Mouse (Mus musculus): ENCODE measurements around the gene Nars2.

Nars2 gene

GRCm38 (mm10) chr7:96971027-96971996 is 20.0 kb downstream of the Nars2 start:
- DNase-seq (ENCODE audit: low read depth) = no peak

GRCm38 (mm10) chr7:96972138-96972904 is 21.0 kb downstream of the Nars2 start:
- no peak for DNase-seq (ENCODE audit: low read depth)

- DNase-seq (ENCODE audit: low read depth) = peak; percentile 51
Measured at GRCm38 (mm10) chr7:96975914-96976313, 24.6 kb downstream of the Nars2 start.

GRCm38 (mm10) chr7:96977209-96977608 is 25.9 kb downstream of the Nars2 start:
- DNase-seq (ENCODE audit: low read depth) = no peak

GRCm38 (mm10) chr7:96981366-96981765 is 30.1 kb downstream of the Nars2 start:
- no peak for DNase-seq (ENCODE audit: low read depth)

GRCm38 (mm10) chr7:96983660-96984347 is 32.5 kb downstream of the Nars2 start:
- peak; percentile 32 for DNase-seq (ENCODE audit: low read depth)

- no peak for DNase-seq (ENCODE audit: low read depth)
Measured at GRCm38 (mm10) chr7:96985798-96986197, 34.5 kb downstream of the Nars2 start.

GRCm38 (mm10) chr7:96986795-96987445 is 35.6 kb downstream of the Nars2 start:
- no peak for DNase-seq (ENCODE audit: low read depth)

GRCm38 (mm10) chr7:96987676-96988075 is 36.4 kb downstream of the Nars2 start:
- no peak for DNase-seq (ENCODE audit: low read depth)

- DNase-seq (ENCODE audit: low read depth) = peak; percentile 34
Measured at GRCm38 (mm10) chr7:97012956-97013355, 61.7 kb downstream of the Nars2 start.

GRCm38 (mm10) chr7:97018005-97018404 is 66.7 kb downstream of the Nars2 start:
- DNase-seq (ENCODE audit: low read depth) = no peak

GRCm38 (mm10) chr7:97018418-97018817 is 67.1 kb downstream of the Nars2 start:
- DNase-seq (ENCODE audit: low read depth) = no peak

- no peak for DNase-seq (ENCODE audit: low read depth)
Measured at GRCm38 (mm10) chr7:97019303-97019702, 68.0 kb downstream of the Nars2 start.

- DNase-seq (ENCODE audit: low read depth) = peak; percentile 21
Measured at GRCm38 (mm10) chr7:97026772-97027358, 75.6 kb downstream of the Nars2 start.

- peak; percentile 72 for DNase-seq (ENCODE audit: low read depth)
Measured at GRCm38 (mm10) chr7:97029151-97029550, 77.8 kb downstream of the Nars2 start.

- DNase-seq (ENCODE audit: low read depth) = no peak
Measured at GRCm38 (mm10) chr7:97032412-97032811, 81.1 kb downstream of the Nars2 start.

GRCm38 (mm10) chr7:97039641-97040040 is 88.3 kb downstream of the Nars2 start:
- no peak for DNase-seq (ENCODE audit: low read depth)

- peak; percentile 24 for DNase-seq (ENCODE audit: low read depth)
Measured at GRCm38 (mm10) chr7:97041868-97042449, 90.7 kb downstream of the Nars2 start.

- no peak for DNase-seq (ENCODE audit: low read depth)
Measured at GRCm38 (mm10) chr7:97042981-97043380, 91.7 kb downstream of the Nars2 start.

- DNase-seq (ENCODE audit: low read depth) = no peak
Measured at GRCm38 (mm10) chr7:97060966-97061365, 109.7 kb downstream of the Nars2 start.

- DNase-seq (ENCODE audit: low read depth) = no peak
Measured at GRCm38 (mm10) chr7:97071512-97071911, 120.2 kb downstream of the Nars2 start.

Data from 416B (cell line).